Mouse (Mus musculus) gastrocnemius, adult 2 months (tissue): ENCODE measurements around the gene Gpn2. TPM values are rescaled to one million over a fixed set of nuclear protein-coding genes. Genes with fewer than 3 reads are reported as not detected.

Source experiments
- DNase-seq: peaks from one replicate; pipeline ENCODE4 v3.0.0; 2022
- H3K27ac ChIP-seq: fragments of 200-600 bp; 2 replicates; pipeline ENCODE4 v1.8.1; 2022; ENCODE audit warnings: mild to moderate bottlenecking
- H3K4me3 ChIP-seq: fragments of 200-600 bp; 2 replicates; pipeline ENCODE4 v1.8.1; 2022; ENCODE audit warnings: mild to moderate bottlenecking, moderate library complexity
- CTCF ChIP-seq: fragments of 200-600 bp; IDR thresholded peaks from 2 replicates; pipeline ENCODE4 v1.8.1; 2022; ENCODE audit warnings: antibody characterized with exemption, mild to moderate bottlenecking, moderate library complexity
- intact Hi-C: fragments of 180-260 bp; cut with DNase I; formaldehyde crosslinking; loops from one replicate; pipeline ENCODE4 v1.15.1; 2025
- total RNA-seq, 2 experiments: library from RNA; stranded (reverse); gene quantifications; 2 replicates each; pipeline ENCODE4 v1.2.3; 2021

The Gpn2 gene
- total RNA-seq, 2 experiments from 2014 or later: 4.9 to 6.3 TPM

DNA sequence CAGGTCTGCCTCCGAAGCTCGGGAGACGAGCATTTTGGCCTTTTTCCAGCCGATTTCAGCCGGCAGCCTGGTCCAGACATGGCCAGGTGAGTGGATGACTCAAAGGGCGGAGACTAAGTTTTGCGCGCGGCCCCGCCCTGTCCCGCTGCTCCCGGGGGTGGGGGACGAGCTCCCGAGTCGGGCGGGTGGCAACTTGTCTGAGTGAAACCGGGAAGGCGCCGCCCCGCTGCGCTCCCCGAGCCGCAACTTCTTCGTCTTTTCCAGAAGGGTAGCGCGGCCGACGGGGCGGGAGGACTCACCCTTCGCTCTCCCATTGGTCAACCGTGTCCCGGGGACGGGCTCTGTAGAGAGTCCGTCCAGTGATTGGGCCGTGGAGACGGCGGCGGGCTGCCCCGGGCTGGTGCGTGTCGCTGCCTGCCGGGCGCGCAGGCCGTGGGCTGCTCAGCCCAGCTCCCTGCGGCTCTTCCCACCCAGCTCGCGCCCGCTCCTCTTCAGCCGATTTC is 15.5 kb downstream of the Gpn2 start:
- Histone ChIP-seq H3K27ac (peak overlapping the region; percentile 77), H3K4me3 (peak overlapping the region; percentile 76)
- DNase-seq: peak; percentile 96
- intact Hi-C loops: loop anchor here (10.0 kb wide), 1 partner anchor 175 kb away; no protein-coding TSS in a partner anchor
- TF ChIP-seq CTCF: 0 out of 2 replicates have a peak, but pooled peaks have one; percentile 7

DNA sequence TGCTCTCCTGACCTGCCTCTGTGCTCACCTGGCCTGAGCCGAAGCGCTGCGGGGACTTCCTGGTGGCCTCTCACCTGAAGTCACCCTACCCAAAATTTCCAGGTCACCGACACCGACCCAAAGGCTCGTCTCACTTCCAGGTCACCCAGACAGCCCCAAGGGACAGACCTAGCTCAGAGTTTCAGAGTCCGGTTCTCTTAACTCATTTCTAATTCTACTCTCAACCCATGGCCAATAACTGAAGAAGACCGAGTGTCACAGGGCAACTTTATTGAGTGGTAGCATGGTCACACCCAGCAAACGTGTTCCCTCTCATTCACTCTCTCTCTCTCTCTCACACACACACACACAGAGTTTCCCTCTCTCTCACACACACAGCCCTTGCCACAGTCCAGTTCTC is 16.1 kb downstream of the Gpn2 start:
- intact Hi-C loops: no loop called here
- no peak for TF ChIP-seq CTCF
- Histone ChIP-seq H3K4me3 (peak overlapping the region; percentile 76), H3K27ac (peak overlapping the region; percentile 77; the same call in 1 of the 2 replicates)
- DNase-seq: no peak

DNA sequence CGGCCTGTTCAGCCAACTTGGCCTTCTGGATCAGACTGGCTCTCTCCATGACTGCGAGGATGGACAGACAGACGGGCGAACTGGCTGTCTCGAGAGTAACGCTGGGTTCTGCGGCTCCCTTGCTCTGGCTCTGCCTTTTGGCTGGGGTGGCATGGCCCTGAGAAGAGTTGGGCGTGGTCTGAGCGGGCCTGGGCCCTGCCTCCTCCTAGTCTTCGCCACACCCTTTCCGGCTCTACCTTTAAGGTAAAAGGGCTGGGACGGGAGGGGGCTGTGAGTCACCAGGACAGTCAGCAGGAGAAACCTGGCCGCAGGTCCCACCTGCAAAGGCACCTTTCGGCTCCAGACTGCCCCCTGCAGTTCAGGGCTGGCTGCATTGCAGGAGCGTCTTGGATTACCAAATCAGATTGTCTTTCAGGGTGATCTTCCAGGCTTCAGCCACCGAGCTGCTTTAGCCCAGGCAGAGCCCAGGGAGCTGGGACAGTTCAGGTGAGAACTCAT is 17.6 kb downstream of the Gpn2 start, which contains the start of gene Sfn:
TSS of gene Sfn (minus strand) at position 448 of the 498 bp plus-strand sequence.
- Histone ChIP-seq H3K4me3 (peak within 1 kb of the TSS; percentile 39), H3K27ac (no peak within 1 kb of the TSS)
- peak; percentile 72 for TF ChIP-seq CTCF
- peak; percentile 81 for DNase-seq
- intact Hi-C loops: no loop called here

DNA sequence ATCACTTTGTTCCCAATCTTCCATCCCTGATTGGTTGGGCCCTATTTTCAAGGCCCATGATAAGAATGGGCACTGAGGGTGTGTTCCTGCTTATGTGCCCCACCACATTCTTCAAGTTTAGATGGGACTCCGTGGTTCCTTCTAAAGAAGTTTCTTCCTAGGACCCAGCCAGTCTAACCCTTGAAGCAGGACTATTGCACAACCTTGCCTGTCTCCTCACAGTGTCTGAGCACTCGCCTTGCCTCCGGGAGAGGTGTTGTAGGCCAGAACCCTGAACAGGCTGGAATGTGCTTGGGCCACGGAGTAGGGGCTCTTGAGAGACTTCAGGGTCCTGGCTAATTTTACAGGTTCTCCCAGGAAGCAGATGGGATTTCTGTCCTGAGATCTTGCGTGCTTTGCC is 18.9 kb downstream of the Gpn2 start:
- DNase-seq: no peak
- no peak for TF ChIP-seq CTCF
- intact Hi-C loops: no loop called here

DNA sequence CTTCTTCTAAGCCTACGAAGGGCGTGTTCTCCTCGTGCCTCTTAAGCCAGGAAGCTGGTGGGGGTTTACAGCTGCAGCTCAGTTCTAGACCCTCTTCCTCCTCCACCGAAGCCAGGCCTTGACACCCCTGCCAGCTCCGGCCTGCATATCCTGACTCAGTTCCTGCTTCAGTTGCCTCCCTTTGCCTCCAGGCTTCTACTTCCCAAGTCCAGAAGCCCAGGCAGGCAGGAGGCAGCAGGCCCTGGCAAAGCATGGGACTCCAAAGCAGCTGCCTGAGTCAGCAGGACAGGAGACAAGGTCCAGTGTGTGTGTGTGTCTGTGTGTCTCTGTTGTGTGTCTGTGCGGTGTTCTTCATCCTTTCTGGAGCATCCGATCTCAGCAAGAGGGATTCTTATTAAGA is 20.0 kb downstream of the Gpn2 start:
- H3K27ac ChIP-seq: no peak overlapping the region
- intact Hi-C loops: no loop called here

More for the DNA sequence above, 18.9 kb downstream of the Gpn2 start:
- no peak overlapping the region for H3K27ac ChIP-seq
- H3K4me3 ChIP-seq: no peak overlapping the region

DNA sequence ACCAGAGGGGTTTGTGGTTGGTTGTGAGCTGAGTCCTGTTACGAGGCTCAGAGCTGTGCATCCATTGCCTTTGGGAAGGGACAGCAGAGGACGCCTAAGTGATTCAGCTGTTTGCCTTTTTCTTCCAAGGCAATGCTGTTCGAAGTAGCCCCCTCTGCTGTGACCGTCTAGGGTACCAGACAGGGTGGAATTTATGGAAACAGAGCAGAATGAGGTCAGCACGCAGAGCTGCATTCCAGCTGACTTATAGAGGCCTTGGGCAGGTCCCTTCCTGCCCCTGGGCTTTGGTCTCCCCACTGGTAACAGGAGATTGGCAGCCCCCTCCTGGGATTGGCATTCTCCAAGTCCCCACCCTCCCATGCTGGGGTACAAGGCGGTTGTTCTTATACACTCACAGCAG is 20.7 kb downstream of the Gpn2 start:
- Histone ChIP-seq H3K27ac (no peak overlapping the region), H3K4me3 (no peak overlapping the region)
- intact Hi-C loops: no loop called here
- DNase-seq: no peak
- no peak for TF ChIP-seq CTCF

More for the DNA sequence above, 20.0 kb downstream of the Gpn2 start:
- no peak for TF ChIP-seq CTCF
- H3K4me3 ChIP-seq: no peak overlapping the region
- no peak for DNase-seq

DNA sequence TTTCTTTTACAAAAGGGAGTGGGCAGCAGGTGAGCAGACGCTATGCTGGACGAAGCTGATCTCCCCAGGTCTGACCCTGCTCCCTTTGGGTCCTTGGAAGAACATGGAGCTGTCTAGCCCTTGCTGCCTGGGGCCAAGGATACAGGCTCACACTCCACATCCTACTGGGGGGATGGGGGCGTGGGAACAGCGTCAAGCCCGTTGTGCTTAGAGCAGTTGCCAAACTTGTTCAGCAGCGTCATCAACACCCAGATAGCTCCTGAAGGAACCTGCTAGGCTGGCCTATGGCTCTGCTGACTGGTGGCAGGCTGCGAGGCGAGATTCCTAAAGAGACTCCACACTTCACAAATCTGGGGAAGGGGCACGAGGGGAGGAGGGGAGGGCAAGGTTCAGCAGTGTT is 21.2 kb downstream of the Gpn2 start:
- DNase-seq: no peak
- no peak overlapping the region for H3K27ac ChIP-seq
- intact Hi-C loops: no loop called here
- no peak overlapping the region for H3K4me3 ChIP-seq
- no peak for TF ChIP-seq CTCF

DNA sequence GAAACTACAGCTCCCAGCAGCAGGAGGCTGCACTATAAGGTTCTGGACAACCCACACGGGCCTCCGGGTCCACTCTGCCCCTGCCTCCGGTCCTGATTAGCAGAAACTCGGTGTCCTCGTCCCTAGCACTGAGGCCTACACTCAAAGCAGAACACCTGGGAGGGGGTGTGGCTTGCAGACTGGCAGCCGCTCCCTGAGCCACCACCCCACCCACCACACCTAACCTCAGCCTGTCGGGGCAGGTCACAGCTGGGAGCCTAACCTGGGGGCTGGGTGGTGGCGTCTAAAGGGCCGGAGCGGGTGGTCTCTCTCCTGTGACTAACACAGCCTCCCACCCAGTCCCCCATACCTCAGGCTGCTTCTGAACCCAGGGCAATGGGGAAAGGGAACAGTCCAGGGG is 23.1 kb downstream of the Gpn2 start:
- Histone ChIP-seq H3K27ac (no peak overlapping the region), H3K4me3 (no peak overlapping the region)
- DNase-seq: no peak
- no peak for TF ChIP-seq CTCF
- intact Hi-C loops: no loop called here

DNA sequence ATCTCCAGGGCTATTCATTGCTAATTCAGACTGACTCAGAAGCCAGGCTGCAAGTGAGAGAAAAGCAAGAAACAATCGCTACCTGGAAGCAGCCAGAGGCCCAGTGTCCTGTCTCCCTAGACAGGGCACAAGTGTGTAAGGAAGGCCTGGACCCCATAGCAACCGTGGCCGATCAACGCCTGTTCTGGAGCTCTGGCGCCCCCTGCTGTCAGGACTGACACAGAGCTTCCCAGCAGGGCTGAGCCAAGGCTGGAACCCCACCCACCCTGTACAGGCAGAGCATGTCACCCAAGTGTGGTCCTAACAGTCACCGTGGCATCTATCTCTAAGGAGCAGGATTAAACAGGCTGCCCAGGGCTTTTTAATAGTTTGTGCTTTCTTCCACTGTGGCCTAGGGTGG is 25.6 kb downstream of the Gpn2 start:
- intact Hi-C loops: loop anchor here (1.0 kb wide), 1 partner anchor 17 kb away; no protein-coding TSS in a partner anchor
- Histone ChIP-seq H3K4me3 (no peak overlapping the region), H3K27ac (no peak overlapping the region)
- TF ChIP-seq CTCF: peak; percentile 98
- peak; percentile 90 for DNase-seq

DNA sequence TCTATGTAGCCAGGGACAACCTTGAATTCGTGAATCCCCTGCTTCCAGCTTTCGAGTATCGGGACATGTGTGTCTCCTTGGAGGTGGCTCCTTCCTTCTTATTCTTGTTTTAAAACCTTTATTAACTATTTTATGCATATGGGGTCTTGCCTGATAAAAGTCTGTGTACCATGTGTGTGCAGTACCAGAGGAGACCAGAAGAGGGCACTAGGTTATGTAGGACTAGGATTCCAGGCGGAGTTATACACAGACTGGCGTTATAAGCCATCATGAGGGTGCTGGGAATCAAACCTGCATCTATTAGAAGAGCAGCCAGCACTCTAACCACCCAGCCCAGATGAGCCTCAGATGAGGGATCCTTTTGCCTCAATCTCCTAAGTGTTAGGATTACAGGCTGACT is 27.7 kb downstream of the Gpn2 start:
- H3K4me3 ChIP-seq: no peak overlapping the region
- intact Hi-C loops: no loop called here

DNA sequence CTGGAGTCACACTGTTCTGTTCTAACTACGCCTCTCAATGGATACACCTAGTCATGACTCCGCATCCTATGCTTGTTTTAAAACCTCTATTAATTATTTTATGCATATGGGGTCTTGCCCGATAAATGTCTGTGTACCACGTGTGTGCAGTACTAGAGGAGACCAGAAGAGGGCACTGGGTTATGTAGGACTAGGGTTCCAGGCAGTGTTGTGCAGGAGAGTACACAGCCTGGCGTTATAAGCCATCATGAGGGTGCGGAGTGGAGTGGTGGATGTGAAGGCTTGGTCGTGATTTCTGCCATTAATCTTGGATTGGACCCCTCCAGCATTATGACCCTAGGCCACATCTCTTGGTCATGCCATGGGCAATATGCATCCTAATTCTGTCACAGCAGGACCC is 28.3 kb downstream of the Gpn2 start:
- no peak for DNase-seq
- intact Hi-C loops: no loop called here

More for the DNA sequence above, 27.7 kb downstream of the Gpn2 start:
- no peak overlapping the region for H3K27ac ChIP-seq
- TF ChIP-seq CTCF: peak; percentile 25; the same call in 1 of the 2 replicates
- DNase-seq: no peak

DNA sequence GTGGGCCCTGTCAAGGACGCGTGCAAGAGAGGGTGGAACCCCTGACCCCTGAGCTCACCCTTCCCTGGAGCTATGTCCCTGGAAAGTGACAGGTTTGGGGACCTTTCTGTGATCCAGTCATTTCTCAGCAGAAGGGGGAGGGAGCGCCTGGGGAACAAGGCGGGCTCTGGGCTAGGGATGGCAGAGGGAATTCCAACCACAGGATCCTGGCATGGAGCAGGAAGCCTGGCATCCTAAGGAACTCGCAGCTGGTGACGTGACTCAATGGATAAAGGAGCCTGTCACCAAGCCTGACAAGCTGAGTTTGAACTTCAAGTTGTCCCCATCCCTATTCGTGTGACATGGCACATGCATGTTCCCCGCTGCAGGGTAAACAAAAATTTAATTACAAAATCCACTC is 28.9 kb downstream of the Gpn2 start:
- DNase-seq: no peak
- intact Hi-C loops: no loop called here
- Histone ChIP-seq H3K4me3 (no peak overlapping the region), H3K27ac (no peak overlapping the region)
- TF ChIP-seq CTCF: no peak

More for the DNA sequence above, 28.3 kb downstream of the Gpn2 start:
- H3K4me3 ChIP-seq: no peak overlapping the region
- no peak for TF ChIP-seq CTCF
- H3K27ac ChIP-seq: no peak overlapping the region

DNA sequence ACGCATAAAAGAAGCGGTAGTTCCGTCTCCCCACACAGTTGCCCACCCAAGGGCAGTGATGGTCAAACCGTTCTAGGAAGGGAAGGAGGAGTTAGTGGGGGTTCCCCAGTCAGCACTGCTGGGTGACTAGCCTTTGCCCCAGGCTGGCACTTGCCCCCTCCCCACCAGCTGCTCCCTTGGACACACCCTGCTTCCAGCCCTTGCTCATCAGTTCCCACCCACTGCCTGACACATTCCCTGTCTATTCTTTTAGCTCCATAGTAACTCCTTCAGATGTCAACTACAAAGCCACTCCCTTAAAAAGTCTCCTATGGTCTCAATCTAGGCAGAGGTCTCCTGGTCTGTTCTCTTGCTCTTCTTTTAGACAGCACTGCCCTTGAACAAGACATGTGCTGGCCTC is 29.7 kb downstream of the Gpn2 start:
- no peak for TF ChIP-seq CTCF
- DNase-seq: no peak
- Histone ChIP-seq H3K4me3 (no peak overlapping the region), H3K27ac (peak overlapping the region; percentile 62)
- intact Hi-C loops: no loop called here

DNA sequence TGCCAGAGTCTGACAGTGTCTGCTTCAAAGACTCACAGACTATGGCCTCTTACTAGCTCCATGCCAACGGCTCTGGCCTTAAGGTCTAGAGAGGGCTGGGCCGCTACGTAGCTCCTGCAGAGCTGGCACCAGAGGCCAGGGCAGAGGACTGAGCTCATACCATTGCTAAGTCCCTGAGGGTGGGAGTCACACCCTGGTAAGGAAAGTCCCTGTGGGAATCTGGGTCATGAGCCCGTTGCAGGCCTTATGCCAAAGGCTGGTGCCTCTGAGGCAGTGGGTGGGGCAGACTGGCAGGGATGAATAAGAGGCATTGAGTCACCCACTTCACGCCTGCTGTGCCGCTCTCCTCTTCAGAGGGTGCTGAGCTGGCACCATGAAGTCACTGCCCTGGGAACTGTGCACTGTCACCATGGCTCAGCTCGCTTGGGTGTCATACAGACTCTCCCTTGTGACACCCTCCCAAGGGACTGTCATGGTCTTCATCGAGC is 30.2 kb downstream of the Gpn2 start:
- intact Hi-C loops: no loop called here
- peak; percentile 66 for DNase-seq
- Histone ChIP-seq H3K4me3 (no peak overlapping the region), H3K27ac (peak overlapping the region; percentile 62)
- no peak for TF ChIP-seq CTCF
